ENCODE assay signal across 8 mouse cellular contexts in the genomic region with DNA sequence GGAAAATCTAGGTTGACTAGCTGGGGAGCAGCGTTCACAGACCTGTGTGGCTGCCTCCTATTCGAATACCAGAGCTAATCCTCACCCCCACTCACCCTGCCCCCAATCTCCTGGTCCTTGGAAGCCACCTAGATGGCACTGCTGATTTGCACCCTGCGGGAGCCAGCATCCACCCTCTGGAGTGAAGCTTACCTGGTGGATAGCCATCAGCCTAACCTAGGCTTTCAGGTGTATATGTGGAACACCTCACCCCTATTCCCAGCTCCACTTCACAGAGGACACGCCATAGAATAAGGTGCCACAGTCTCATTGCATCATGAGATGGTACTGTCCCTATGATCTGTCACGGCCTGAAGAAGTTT. TPM values are rescaled to one million over a fixed set of nuclear protein-coding genes. Genes with fewer than 3 reads are reported as not detected.
DNase-seq lines count a peak whose midpoint lies in the region; ATAC-seq and TF ChIP-seq lines count a peak whose summit lies in the region.

No protein-coding gene starts in this region.

- intact Hi-C loops in heart, adult 2 months (cut with DNase I): loop anchor here (1.0 to 5.0 kb wide), 5 partner anchors 72 to 1349 kb away; no protein-coding TSS in a partner anchor

- H3K36me3 ChIP-seq in heart, embryonic 14.5 days (ENCODE audit: control insufficient read depth, insufficient read depth, low read length): no peaks in the 10 kb centered on the region
- H3K36me3 ChIP-seq in heart, adult 2 months (ENCODE audit: control insufficient read depth, insufficient read depth, low read length): no peaks in the 10 kb centered on the region
- no peaks in the 10 kb centered on the region for H3K36me3 ChIP-seq in embryonic facial prominence, embryonic 10.5 days (replicated peaks)
- H3K36me3 ChIP-seq in hindbrain, embryonic 15.5 days: no peaks in the 10 kb centered on the region
- no peaks in the 10 kb centered on the region for H3K36me3 ChIP-seq in midbrain, embryonic 12.5 days

- H3K4me3 ChIP-seq in heart, embryonic 14.5 days (ENCODE audit: control insufficient read depth in 1 of 2, insufficient read depth in 1 of 2, low read depth in 1 of 2, low read length in 2 of 2): peak overlapping the region; percentile 9 to 29; a peak in 3 of 4 replicates
- H3K4me3 ChIP-seq in heart, adult 2 months: no peak overlapping the region
- peak overlapping the region; percentile 44 for H3K4me3 ChIP-seq in embryonic facial prominence, embryonic 10.5 days
- H3K4me3 ChIP-seq in hindbrain, embryonic 15.5 days: no peak overlapping the region
- peak overlapping the region; percentile 29 for H3K4me3 ChIP-seq in midbrain, embryonic 12.5 days

- ATAC-seq in heart, embryonic 14.5 days (ENCODE audit: insufficient number of reproducible peaks, insufficient read depth, low FRiP score, low read depth): no peak
- ATAC-seq in hindbrain, embryonic 15.5 days (ENCODE audit: low FRiP score, low read depth): peak; percentile 77
- ATAC-seq in midbrain, embryonic 12.5 days (ENCODE audit: low FRiP score, low read depth): peak; percentile 72

- no peak for TF ChIP-seq EP300 in heart, adult 2 months (IDR thresholded peaks at IDR 0.05; ENCODE audit: insufficient read depth, low read depth, low read length)

- 19% methylated on average over 5 of the region's 5 CpGs for WGBS in heart, embryonic 14.5 days
- 19% methylated on average over 5 of the region's 5 CpGs for WGBS in heart, adult 2 months
- 31% methylated on average over 5 of the region's 5 CpGs for WGBS in embryonic facial prominence, embryonic 10.5 days
- 25% methylated on average over 5 of the region's 5 CpGs for WGBS in hindbrain, embryonic 15.5 days
- 33% methylated on average over 5 of the region's 5 CpGs for WGBS in midbrain, embryonic 12.5 days

- H3K27ac ChIP-seq in heart, embryonic 14.5 days (replicated peaks in 1 of 2; ENCODE audit: control insufficient read depth in 1 of 2, insufficient read depth in 1 of 2, low read depth in 2 of 2, low read length in 2 of 2): no peak overlapping the region
- no peak overlapping the region for H3K27ac ChIP-seq in heart, adult 2 months
- H3K27ac ChIP-seq in embryonic facial prominence, embryonic 10.5 days (replicated peaks): 0 out of 2 replicates have a peak overlapping the region, but pooled peaks have one; percentile 4
- no peak overlapping the region for H3K27ac ChIP-seq in hindbrain, embryonic 15.5 days (replicated peaks)
- H3K27ac ChIP-seq in midbrain, embryonic 12.5 days (replicated peaks): no peak overlapping the region

- H3K27me3 ChIP-seq in heart, embryonic 14.5 days (ENCODE audit: control insufficient read depth, insufficient read depth, low read length): peaks cover 22% of the 10 kb centered on the region
- peaks cover 2% of the 10 kb centered on the region; the same call in 1 of the 2 replicates for H3K27me3 ChIP-seq in heart, adult 2 months (ENCODE audit: control insufficient read depth, insufficient read depth, low read length)
- peaks cover 24% of the 10 kb centered on the region for H3K27me3 ChIP-seq in embryonic facial prominence, embryonic 10.5 days (replicated peaks; ENCODE audit: low read depth, poor library complexity, severe bottlenecking)
- no peaks in the 10 kb centered on the region for H3K27me3 ChIP-seq in hindbrain, embryonic 15.5 days
- peaks cover 5% of the 10 kb centered on the region for H3K27me3 ChIP-seq in midbrain, embryonic 12.5 days

- H3K9ac ChIP-seq in heart, embryonic 14.5 days (ENCODE audit: low read length): peak overlapping the region; percentile 40; the same call in 1 of the 2 replicates
- no peak overlapping the region for H3K9ac ChIP-seq in heart, adult 2 months (ENCODE audit: low read depth, low read length)
- H3K9ac ChIP-seq in hindbrain, embryonic 15.5 days: no peak overlapping the region
- H3K9ac ChIP-seq in midbrain, embryonic 12.5 days (replicated peaks): peak overlapping the region; percentile 38

- no peak for TF ChIP-seq CTCF in heart, adult 2 months (IDR thresholded peaks at IDR 0.05)

- no peak for DNase-seq in heart, adult 2 months
- no peak for DNase-seq in embryonic facial prominence, embryonic 10.5 days (ENCODE audit: low spot score)
- no peak for DNase-seq in right cerebral cortex, postnatal 14 days
- DNase-seq in cerebellum, postnatal 4 days (ENCODE audit: low spot score in 2 of 2): no peak
- DNase-seq in thymus, postnatal 4 days: no peak

- H3K9me3 ChIP-seq in heart, embryonic 14.5 days (ENCODE audit: control insufficient read depth, low read length): no peaks in the 10 kb centered on the region
- no peaks in the 10 kb centered on the region for H3K9me3 ChIP-seq in embryonic facial prominence, embryonic 10.5 days
- H3K9me3 ChIP-seq in hindbrain, embryonic 15.5 days: no peaks in the 10 kb centered on the region
- H3K9me3 ChIP-seq in midbrain, embryonic 12.5 days: no peaks in the 10 kb centered on the region

- peak overlapping the region; percentile 60 for H3K4me2 ChIP-seq in heart, embryonic 14.5 days (ENCODE audit: low read length)
- H3K4me2 ChIP-seq in hindbrain, embryonic 15.5 days: peak overlapping the region; percentile 48
- peak overlapping the region; percentile 55 for H3K4me2 ChIP-seq in midbrain, embryonic 12.5 days (replicated peaks)

- H3K79me2 ChIP-seq in heart, adult 2 months (replicated peaks; ENCODE audit: control insufficient read depth, insufficient read depth, low read length): no peaks in the 10 kb centered on the region

- no peak for TF ChIP-seq POLR2A in heart, adult 2 months (IDR thresholded peaks at IDR 0.05; ENCODE audit: insufficient read depth, low read depth, low read length)

- peaks cover 3% of the 10 kb centered on the region in 2 experiments; a peak in 3 of 4 replicates for H3K4me1 ChIP-seq in heart, embryonic 14.5 days (ENCODE audit: control insufficient read depth in 2 of 2, insufficient read depth in 2 of 2, low read length in 2 of 2)
- no peaks in the 10 kb centered on the region for H3K4me1 ChIP-seq in heart, adult 2 months (ENCODE audit: control insufficient read depth, insufficient read depth, low read length)
- peaks cover 12% of the 10 kb centered on the region; the same call in 1 of the 2 replicates for H3K4me1 ChIP-seq in embryonic facial prominence, embryonic 10.5 days
- peaks cover 4% of the 10 kb centered on the region for H3K4me1 ChIP-seq in hindbrain, embryonic 15.5 days (replicated peaks)
- H3K4me1 ChIP-seq in midbrain, embryonic 12.5 days: peaks cover 3% of the 10 kb centered on the region; the same call in 1 of the 2 replicates

RNA-seq across cellular contexts. Expression of a gene that starts 41.2 kb away (rescaled TPM):
- 200 and 203 TPM in 2 replicates for polyA plus RNA-seq in heart, embryonic 14.5 days (2014; fragmentation: Nextera tagmentation; extraction: Ambion mirVana)
- total RNA-seq in heart, adult 2 months (2021): 100 to 1,000 TPM; 123 to 147 TPM
- 86.0 and 94.9 TPM in 2 replicates for polyA plus RNA-seq in heart, adult 2 months (2012; rRNA removed)
- 316 and 321 TPM in 2 replicates for polyA plus RNA-seq in embryonic facial prominence, embryonic 10.5 days (2016; fragmentation: Nextera tagmentation; extraction: Ambion mirVana)
- polyA plus RNA-seq in hindbrain, embryonic 15.5 days (2015; fragmentation: Nextera tagmentation; extraction: Ambion mirVana): 273 TPM in 2 replicates
- polyA plus RNA-seq in midbrain, embryonic 12.5 days (2016; fragmentation: Nextera tagmentation; extraction: Ambion mirVana): 262 and 263 TPM in 2 replicates

Comparison
In these comparisons a context has a peak if more than half of its experiments do, and no peak if none do; other contexts are left out.
1. H3K4me3 ChIP-seq: peak in heart, embryonic 14.5 days (2 of 2), embryonic facial prominence, embryonic 10.5 days (single experiment) and midbrain, embryonic 12.5 days (single experiment); none in heart, adult 2 months (single experiment) and hindbrain, embryonic 15.5 days (single experiment).
2. H3K9ac ChIP-seq: peak in heart, embryonic 14.5 days (single experiment) and midbrain, embryonic 12.5 days (single experiment); none in heart, adult 2 months (single experiment) and hindbrain, embryonic 15.5 days (single experiment).
3. Peak in every context shown above with its lines, with median percentiles within 50 percentile points of each other: H3K4me2 ChIP-seq.